Mouse (Mus musculus): ENCODE data around the gene Csf3r. TPM values are rescaled to one million over a fixed set of nuclear protein-coding genes. Genes with fewer than 3 reads are reported as not detected.

The Csf3r gene
- total and polyA plus RNA-seq, 3 experiments, result not detected

DNA sequence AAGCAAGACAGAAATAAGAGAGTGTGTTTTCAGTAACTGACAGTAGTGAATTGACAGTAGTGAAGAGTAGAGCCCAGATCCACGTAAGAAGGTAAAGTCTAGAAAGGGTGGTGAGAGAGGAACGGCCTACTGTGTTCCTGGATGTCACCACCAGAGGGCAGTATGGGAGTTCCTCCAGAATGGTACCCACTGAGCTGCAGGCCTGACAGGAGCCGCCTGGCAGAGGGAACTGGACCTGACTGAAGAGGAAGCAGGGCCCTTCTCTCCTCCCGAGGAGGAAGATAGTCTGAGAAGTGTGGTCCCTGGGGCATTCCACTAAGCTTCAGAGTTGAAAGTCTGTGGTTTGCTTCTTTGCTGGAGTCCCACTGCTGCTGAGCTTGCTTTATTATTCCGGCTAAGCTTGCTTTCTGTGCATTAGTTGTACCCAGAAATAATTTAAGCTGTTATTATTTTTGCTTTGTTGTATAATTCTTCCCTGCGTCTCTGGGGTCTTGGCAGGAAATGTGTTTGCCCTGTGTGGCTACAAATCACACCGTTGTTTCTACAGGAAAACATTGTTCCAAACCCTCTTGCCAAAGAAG, 61.7 kb downstream of the Csf3r start:
- Histone ChIP-seq H3K79me2 (replicated peaks; ENCODE audit: control insufficient read depth, extremely low read depth, insufficient read depth, poor library complexity, severe bottlenecking) (no peaks in the 10 kb centered on the region), H3K9me3 (replicated peaks; ENCODE audit: low read length) (no peaks in the 10 kb centered on the region), H3K4me3 (replicated peaks in 1 of 3; ENCODE audit: low read depth in 2 of 3, low read length in 2 of 3, poor library complexity in 1 of 3) (no peak overlapping the region), H3K27ac (ENCODE audit: insufficient read depth, low read depth) (no peak overlapping the region), H3K4me2 (ENCODE audit: insufficient read depth, low read depth, poor library complexity, severe bottlenecking) (0 out of 2 replicates have a peak overlapping the region, but pooled peaks have one; percentile 4), H3K4me1 (ENCODE audit: control insufficient read depth in 1 of 2, insufficient read depth in 2 of 2) (peaks cover 0 to 16% of the 10 kb centered on the region in 2 experiments; a peak in 2 of 4 replicates), H3K27me3 (replicated peaks) (no peaks in the 10 kb centered on the region), H3K36me3 (replicated peaks in 1 of 2; ENCODE audit: control insufficient read depth in 1 of 2, insufficient read depth in 1 of 2, low read length in 1 of 2) (no peaks in the 10 kb centered on the region), H3K9ac (ENCODE audit: insufficient read depth, low read depth) (no peak overlapping the region)
- DNase-seq (ENCODE audit: extremely low read depth), result peak; percentile 93
- dilution Hi-C loops (cut with MboI; ENCODE audit: extremely low pct_ligation_motif_present, extremely low pct_unique_long_range_greater_than_20kb, low sequenced_read_pairs), result no loop called here
- in situ Hi-C loops (cut with MboI; ENCODE audit: low pct_ligation_motif_present, low pct_unique_long_range_greater_than_20kb, low sequenced_read_pairs), result no loop called here
- TF ChIP-seq MXI1 (IDR thresholded peaks at IDR 0.05; ENCODE audit: low read depth, low read length), result peak; percentile 53; the same call in 1 of the 2 replicates
- no peak for TF ChIP-seq JUN (IDR thresholded peaks at IDR 0.05; ENCODE audit: insufficient read depth, low read depth, low read length)
- TF ChIP-seq EP300 (IDR thresholded peaks at IDR 0.05; ENCODE audit: low read length), result peak; percentile 50
- TF ChIP-seq GABPA (IDR thresholded peaks at IDR 0.05; ENCODE audit: insufficient replicate concordance, low read depth, low read length), result no peak
- TF ChIP-seq TCF12 (IDR thresholded peaks at IDR 0.05; ENCODE audit: low read depth, low read length), result peak; percentile 11; the same call in 1 of the 2 replicates
- no peak for TF ChIP-seq CHD2 (IDR thresholded peaks at IDR 0.05; ENCODE audit: low read length)
- no peak for TF ChIP-seq USF2 (conservative IDR thresholded peaks at IDR 0.05; ENCODE audit: low read depth, low read length)
- no peak for TF ChIP-seq MAZ (IDR thresholded peaks at IDR 0.05; ENCODE audit: low read depth, low read length)
- TF ChIP-seq USF1 (IDR thresholded peaks at IDR 0.05; ENCODE audit: low read depth, low read length), result no peak
- TF ChIP-seq RAD21 (IDR thresholded peaks at IDR 0.05; ENCODE audit: low read depth, low read length), result peak; percentile 95
- no peak for TF ChIP-seq RCOR1 (conservative IDR thresholded peaks at IDR 0.05; ENCODE audit: low read depth, low read length)
- no peak for TF ChIP-seq HCFC1 (IDR thresholded peaks at IDR 0.05; ENCODE audit: low read depth, low read length)
- no peak for TF ChIP-seq TBP (conservative IDR thresholded peaks at IDR 0.05; ENCODE audit: low read depth, low read length)
- TF ChIP-seq KAT2A (IDR thresholded peaks at IDR 0.05; ENCODE audit: insufficient replicate concordance, low read length), result no peak
- TF ChIP-seq MAFK (IDR thresholded peaks at IDR 0.05; ENCODE audit: insufficient replicate concordance, low read length), result peak; percentile 69
- no peak for TF ChIP-seq BHLHE40 (IDR thresholded peaks at IDR 0.05; ENCODE audit: low read depth, low read length)
- TF ChIP-seq NRF1 (IDR thresholded peaks at IDR 0.05; ENCODE audit: low read depth, low read length), result no peak
- TF ChIP-seq ETS1 (conservative IDR thresholded peaks at IDR 0.05; ENCODE audit: low read depth, low read length), result peak; percentile 30; the same call in 1 of the 2 replicates
- TF ChIP-seq ZMIZ1 (IDR thresholded peaks at IDR 0.05; ENCODE audit: low read depth, low read length), result no peak
- TF ChIP-seq ZNF384 (IDR thresholded peaks at IDR 0.05; ENCODE audit: low read depth, low read length), result no peak
- TF ChIP-seq MYC (IDR thresholded peaks at IDR 0.05; ENCODE audit: low read depth, low read length), result no peak; the same call in 1 of the 2 replicates
- no peak for TF ChIP-seq UBTF (IDR thresholded peaks at IDR 0.05; ENCODE audit: low read depth, low read length)
- no peak for TF ChIP-seq ZKSCAN1 (IDR thresholded peaks at IDR 0.05; ENCODE audit: borderline replicate concordance, low read depth, low read length)
- peak; percentile 98 for TF ChIP-seq SMC3 (IDR thresholded peaks at IDR 0.05; ENCODE audit: low read depth, low read length)
- peak; percentile 61 for TF ChIP-seq ELF1 (IDR thresholded peaks at IDR 0.05; ENCODE audit: low read depth, low read length)
- TF ChIP-seq CTCF (conservative IDR thresholded peaks at IDR 0.05 in 1 of 2, IDR thresholded peaks at IDR 0.05 in 1 of 2; ENCODE audit: low read depth in 2 of 2, low read length in 2 of 2), result peak; percentile 75 to 97
- TF ChIP-seq JUND (conservative IDR thresholded peaks at IDR 0.05; ENCODE audit: low read depth, low read length), result no peak
- TF ChIP-seq POLR2A (IDR thresholded peaks at IDR 0.05; ENCODE audit: low read depth, low read length), result 0 out of 2 replicates have a peak, but pooled peaks have one; percentile 21
- no peak for TF ChIP-seq POLR2AphosphoS2 (IDR thresholded peaks at IDR 0.05; ENCODE audit: low read depth, low read length)
- peak; percentile 82 for TF ChIP-seq ZC3H11A (IDR thresholded peaks at IDR 0.05; ENCODE audit: low read depth, low read length)
- TF ChIP-seq E2F4 (IDR thresholded peaks at IDR 0.05; ENCODE audit: insufficient replicate concordance, low read depth, low read length), result no peak
- TF ChIP-seq SIN3A (IDR thresholded peaks at IDR 0.05; ENCODE audit: low read length), result peak; percentile 48; the same call in 1 of the 2 replicates
- TF ChIP-seq PAX5 (IDR thresholded peaks at IDR 0.05; ENCODE audit: low read length), result no peak
- TF ChIP-seq CHD1 (IDR thresholded peaks at IDR 0.05; ENCODE audit: low read depth, low read length), result no peak
- TF ChIP-seq IRF4 (IDR thresholded peaks at IDR 0.05; ENCODE audit: low read depth, low read length), result peak; percentile 71; the same call in 1 of the 2 replicates
- peak; percentile 56; the same call in 1 of the 2 replicates for TF ChIP-seq MEF2A (IDR thresholded peaks at IDR 0.05; ENCODE audit: borderline replicate concordance, low read depth, low read length)
- 0 out of 2 replicates have a peak, but pooled peaks have one; percentile 18 for TF ChIP-seq NELFE (IDR thresholded peaks at IDR 0.05; ENCODE audit: low read depth, low read length)
- no peak for TF ChIP-seq MAX (IDR thresholded peaks at IDR 0.05; ENCODE audit: low read length)
